Mouse (Mus musculus): ENCODE measurements at regions not wholly inside any gene's neighbourhood (a gene's known extent, or its start where the extent isn't known, plus 50 kb on each side); places are given as distances from the start of the nearest gene placed in this dataset.
"Not testable (repeated sequence)": the region's sequence is repeated elsewhere in the genome, so short reads cannot be mapped to it uniquely, and the experiment has no call there.

DNA sequence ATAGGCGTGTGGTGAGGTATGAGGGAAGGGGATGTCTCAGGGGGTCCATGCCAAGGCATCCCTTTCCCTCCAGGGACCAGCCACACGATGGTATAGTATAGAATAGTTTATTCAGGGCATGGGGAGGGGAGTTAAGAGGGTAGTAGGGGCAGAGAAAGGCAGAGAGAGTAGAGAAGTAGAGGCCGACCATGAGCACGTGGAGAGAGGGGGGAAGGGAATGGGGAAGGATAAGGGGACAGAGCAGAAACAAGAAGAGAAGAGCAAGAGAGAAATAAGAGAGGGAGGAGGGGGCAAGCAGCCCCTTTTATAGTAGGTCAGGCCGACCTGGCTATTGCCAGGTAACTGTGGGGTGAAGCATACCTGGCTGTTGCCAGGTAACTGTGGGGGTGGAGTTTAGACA, 64.0 kb downstream of the Ccdc54 start:
- TF ChIP-seq CTCF, EP300 (IDR thresholded peaks at IDR 0.05): not testable (repeated sequence)
